Mouse (Mus musculus) liver, adult 2 months (tissue): ENCODE measurements at regions not wholly inside any gene's neighbourhood (a gene's known extent, or its start where the extent isn't known, plus 50 kb on each side); places are given as distances from the start of the nearest gene placed in this dataset.

ENCODE experiments used
- DNase-seq: peaks from one replicate; pipeline ENCODE4 v3.0.0-alpha.2; 2011; ENCODE audit warnings: low read depth, low spot score; ENCODE audit errors: extremely low read depth
- H3K27ac ChIP-seq: fragments of 200-500 bp; replicated peaks from 2 replicates; pipeline ENCODE4 v1.5.1; 2012; ENCODE audit warnings: low read depth, mild to moderate bottlenecking, control low read depth, inconsistent platforms, low read length; ENCODE audit not compliant: insufficient read depth
- H3K27me3 ChIP-seq: fragments of 200-500 bp; 2 replicates; pipeline ENCODE4 v1.6.1; 2012; ENCODE audit warnings: mild to moderate bottlenecking, moderate library complexity, low read length, inconsistent platforms; ENCODE audit not compliant: control insufficient read depth, insufficient read depth
- H3K36me3 ChIP-seq: fragments of 200-500 bp; 2 replicates; pipeline ENCODE4 v1.6.1; 2012; ENCODE audit warnings: low read length, inconsistent platforms; ENCODE audit not compliant: control insufficient read depth, insufficient read depth
- H3K4me1 ChIP-seq: fragments of 200-500 bp; 2 replicates; pipeline ENCODE4 v1.6.1; 2011; ENCODE audit warnings: low read length; ENCODE audit not compliant: control insufficient read depth, insufficient read depth
- H3K4me3 ChIP-seq: fragments of 200-500 bp; 2 replicates; pipeline ENCODE4 v1.5.1; 2011; ENCODE audit warnings: low read depth, mild to moderate bottlenecking, control low read depth, low read length, moderate library complexity; ENCODE audit not compliant: insufficient read depth
- H3K79me2 ChIP-seq: fragments of 200-500 bp; 2 replicates; pipeline ENCODE4 v1.6.1; 2012; ENCODE audit warnings: inconsistent platforms, mild to moderate bottlenecking, low read length, moderate library complexity; ENCODE audit not compliant: control insufficient read depth, insufficient read depth
- H3K9ac ChIP-seq: fragments of 200-500 bp; 2 replicates; pipeline ENCODE4 v1.6.1; 2012; ENCODE audit warnings: low read depth, mild to moderate bottlenecking, control low read depth, inconsistent platforms, low read length
- CTCF ChIP-seq: fragments of 200-500 bp; IDR thresholded peaks from 2 replicates; pipeline ENCODE4 v1.5.1; 2011; ENCODE audit warnings: low read depth, low read length, control low read depth
- POLR2A ChIP-seq: fragments of 200-500 bp; IDR thresholded peaks from 2 replicates; pipeline ENCODE4 v1.6.1; 2011; ENCODE audit warnings: low read length, control low read depth; ENCODE audit not compliant: insufficient read depth; ENCODE audit errors: extremely low read depth
- WGBS: fragments of 180-500 bp; shearing (Covaris S2); methylation state at CpG from one replicate; pipeline ENCODE4 v1.1.7; 2018; 5-methylcytosine and 5-hydroxymethylcytosine counted together

DNA sequence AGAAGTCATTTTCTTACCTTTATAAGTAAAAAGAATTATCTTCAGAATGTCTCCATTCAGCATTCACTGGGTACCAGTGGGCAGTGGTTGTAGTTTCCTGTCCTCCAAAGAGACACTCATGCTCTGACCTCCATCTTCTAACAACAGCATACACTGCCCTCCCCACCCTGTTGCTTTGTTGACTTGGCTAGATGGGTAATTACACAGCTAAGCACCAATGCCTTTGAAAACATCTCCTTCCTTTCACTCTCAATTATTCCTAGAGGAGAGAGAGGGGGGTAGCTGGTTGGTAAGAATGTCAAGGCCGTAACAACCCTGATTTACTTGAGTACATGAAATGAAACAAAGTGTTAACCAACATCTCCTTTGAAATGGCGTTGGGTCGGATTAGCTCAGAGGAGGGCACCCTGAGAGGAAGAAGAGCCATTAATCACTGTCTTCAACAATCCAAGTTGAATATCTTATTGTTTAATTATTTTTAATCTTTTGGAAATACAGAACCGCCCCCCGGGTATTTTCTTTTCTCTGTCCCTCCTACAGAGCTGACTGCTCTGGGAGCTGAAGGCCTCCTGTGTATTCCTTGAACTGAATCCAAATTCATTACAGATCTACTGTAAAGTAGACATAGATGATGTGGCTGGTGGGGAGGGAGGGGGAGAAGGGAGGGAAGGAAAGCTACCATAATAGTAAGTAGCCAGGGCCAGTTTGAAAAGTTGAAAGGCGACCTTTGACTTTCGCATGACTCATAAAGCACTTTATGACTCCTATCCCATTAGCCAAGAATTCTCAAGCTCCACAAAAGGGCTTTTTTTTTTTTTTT, 302.9 kb downstream of the Pik3r1 start:
- Histone ChIP-seq H3K79me2 (no peaks in the 10 kb centered on the region), H3K27ac (no peak overlapping the region), H3K4me1 (no peaks in the 10 kb centered on the region), H3K9ac (no peak overlapping the region), H3K36me3 (no peaks in the 10 kb centered on the region), H3K27me3 (no peaks in the 10 kb centered on the region), H3K4me3 (no peak overlapping the region)
- no peak for TF ChIP-seq POLR2A
- TF ChIP-seq CTCF, result no peak
- 87% methylated on average over 7 of the region's 7 CpGs for WGBS
- no peak for DNase-seq

DNA sequence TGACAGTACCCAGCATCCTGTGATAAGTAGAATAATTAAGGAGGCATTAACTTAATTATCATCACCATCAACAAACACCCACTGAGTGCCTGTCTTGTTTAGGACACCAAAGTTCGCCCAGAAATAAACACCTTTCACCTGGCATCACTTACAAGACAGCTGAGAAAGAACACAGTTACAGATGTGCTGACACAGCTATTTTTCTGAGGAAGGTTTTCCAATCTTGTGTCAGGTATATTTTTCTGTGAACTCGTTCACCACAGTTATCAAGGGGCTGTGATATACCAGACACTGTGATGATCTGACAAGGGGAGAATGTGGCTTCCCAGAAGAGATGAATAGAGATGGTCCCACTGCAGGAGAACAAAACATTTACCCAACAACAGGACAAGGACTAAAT, 311.1 kb downstream of the Pik3r1 start:
- no peak for DNase-seq
- Histone ChIP-seq H3K79me2 (no peaks in the 10 kb centered on the region), H3K9ac (no peak overlapping the region), H3K4me3 (no peak overlapping the region), H3K36me3 (no peaks in the 10 kb centered on the region), H3K4me1 (no peaks in the 10 kb centered on the region), H3K27ac (no peak overlapping the region), H3K27me3 (no peaks in the 10 kb centered on the region)
- WGBS, result 64% methylated on average over 2 of the region's 2 CpGs
- TF ChIP-seq POLR2A (no peak), CTCF (no peak)

DNA sequence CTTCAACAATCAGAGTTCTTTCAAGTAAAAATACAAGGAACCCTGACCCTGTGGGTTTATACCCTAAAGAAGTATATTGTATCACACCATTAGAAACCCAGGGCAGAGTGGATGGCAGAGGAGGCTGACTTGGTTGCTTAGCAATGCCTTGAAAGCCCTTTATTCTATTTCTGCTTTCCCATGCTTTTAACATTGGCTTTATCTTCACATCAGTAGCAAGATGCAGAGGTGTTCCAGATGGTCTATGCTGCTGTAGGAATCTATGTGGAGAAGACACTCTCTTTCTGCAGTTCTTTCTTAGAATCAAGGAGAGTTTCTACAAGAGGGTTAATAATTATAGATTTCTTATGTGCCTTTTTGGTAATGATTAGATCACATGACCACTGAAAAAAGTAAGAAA, 313.7 kb downstream of the Pik3r1 start:
- Histone ChIP-seq H3K36me3 (no peaks in the 10 kb centered on the region), H3K4me3 (no peak overlapping the region), H3K79me2 (no peaks in the 10 kb centered on the region), H3K27me3 (no peaks in the 10 kb centered on the region), H3K9ac (no peak overlapping the region), H3K4me1 (no peaks in the 10 kb centered on the region), H3K27ac (no peak overlapping the region)
- no peak for TF ChIP-seq POLR2A
- no peak for TF ChIP-seq CTCF
- no peak for DNase-seq

DNA sequence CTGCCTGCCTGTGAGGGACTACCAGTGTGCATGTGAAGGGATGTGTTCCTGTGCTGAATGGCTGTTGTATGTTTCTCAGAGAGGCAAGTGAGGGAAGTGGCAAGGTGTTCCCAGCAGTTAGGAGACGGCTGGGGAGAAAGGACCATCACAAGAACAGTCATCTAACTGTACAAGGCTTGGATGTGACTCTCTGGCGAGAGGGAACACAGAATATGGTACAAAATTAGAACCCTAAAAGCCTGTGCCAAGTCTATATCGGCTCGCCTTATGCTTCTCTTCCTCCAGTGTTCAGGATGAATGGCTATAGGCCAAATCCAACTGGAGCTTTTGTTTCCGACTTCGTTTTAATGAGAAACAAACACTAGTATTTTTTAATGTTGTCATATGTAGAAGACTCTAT, 317.5 kb downstream of the Pik3r1 start:
- Histone ChIP-seq H3K27me3 (no peaks in the 10 kb centered on the region), H3K36me3 (no peaks in the 10 kb centered on the region), H3K4me1 (no peaks in the 10 kb centered on the region), H3K27ac (no peak overlapping the region), H3K9ac (no peak overlapping the region), H3K79me2 (no peaks in the 10 kb centered on the region), H3K4me3 (no peak overlapping the region)
- TF ChIP-seq CTCF, result no peak
- TF ChIP-seq POLR2A, result no peak
- WGBS, result 90% methylated on average over 6 of the region's 6 CpGs
- DNase-seq, result no peak

DNA sequence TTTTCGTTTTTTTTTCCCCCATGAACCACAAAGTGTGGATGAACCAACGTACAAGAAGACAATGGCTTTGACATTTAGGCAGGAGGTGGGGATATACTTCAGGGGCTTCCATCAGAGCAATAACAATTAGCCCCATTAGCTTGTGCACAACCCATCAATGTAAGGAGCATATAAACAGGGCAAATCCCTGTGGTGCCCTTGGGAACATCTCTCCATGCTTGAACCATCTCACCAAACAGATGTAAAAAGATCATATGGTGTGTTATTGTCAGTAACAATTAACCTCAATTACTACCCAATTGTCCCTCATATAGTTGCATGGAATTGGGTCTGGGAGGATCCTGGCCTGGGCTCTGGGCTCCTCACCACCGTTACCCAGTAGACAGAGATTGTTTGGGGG, 328.5 kb downstream of the Pik3r1 start:
- Histone ChIP-seq H3K9ac (no peak overlapping the region), H3K27ac (no peak overlapping the region), H3K79me2 (no peaks in the 10 kb centered on the region), H3K36me3 (no peaks in the 10 kb centered on the region), H3K4me1 (no peaks in the 10 kb centered on the region; the same call in 1 of the 2 replicates), H3K27me3 (no peaks in the 10 kb centered on the region), H3K4me3 (no peak overlapping the region)
- WGBS, result 85% methylated on average over 3 of the region's 3 CpGs
- TF ChIP-seq POLR2A (no peak), CTCF (no peak)
- no peak for DNase-seq

DNA sequence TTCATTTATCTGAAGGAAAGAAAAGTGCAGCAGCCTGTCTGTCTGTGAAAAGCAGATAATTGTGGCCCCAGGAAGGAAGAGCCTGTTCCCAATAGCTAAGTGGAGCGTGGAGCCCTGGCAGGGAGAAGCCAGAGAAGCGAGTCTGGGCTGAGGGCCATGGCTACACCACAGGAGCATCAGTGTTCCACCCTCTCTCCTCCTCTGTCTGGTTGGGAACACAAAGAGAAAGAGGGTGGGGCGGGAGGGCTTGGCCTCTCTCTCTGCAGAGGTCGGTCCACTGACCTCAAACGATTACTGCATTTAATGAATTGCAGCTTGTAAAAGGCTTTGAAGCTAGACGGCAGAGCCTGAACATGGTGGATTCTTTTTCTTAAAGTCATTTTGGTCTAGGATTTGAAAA, 329.0 kb downstream of the Pik3r1 start:
- no peaks in the 10 kb centered on the region for H3K27me3 ChIP-seq
- WGBS, result 71% methylated on average over 6 of the region's 6 CpGs

More for the DNA sequence above, 329.0 kb downstream of the Pik3r1 start:
- no peak overlapping the region for H3K27ac ChIP-seq
- no peaks in the 10 kb centered on the region; the same call in 1 of the 2 replicates for H3K4me1 ChIP-seq
- no peaks in the 10 kb centered on the region for H3K79me2 ChIP-seq
- H3K36me3 ChIP-seq, result no peaks in the 10 kb centered on the region
- no peak for TF ChIP-seq POLR2A
- no peak for TF ChIP-seq CTCF
- H3K9ac ChIP-seq, result no peak overlapping the region
- H3K4me3 ChIP-seq, result no peak overlapping the region
- DNase-seq, result no peak
